Mouse (Mus musculus) C2C12 (cell line): ENCODE measurements at regions not wholly inside any gene's neighbourhood (a gene's known extent, or its start where the extent isn't known, plus 50 kb on each side); places are given as distances from the start of the nearest gene placed in this dataset.

ENCODE experiments used
- H3K27me3 ChIP-seq: one replicate; pipeline ENCODE4 v1.6.1; 2011; ENCODE audit not compliant: control insufficient read depth, insufficient read depth, insufficient read length
- H3K36me3 ChIP-seq: one replicate; pipeline ENCODE4 v1.6.1; 2011; ENCODE audit not compliant: control insufficient read depth, insufficient read depth
- H3K4me3 ChIP-seq: one replicate; pipeline ENCODE4 v1.5.1; 2011; ENCODE audit warnings: mild to moderate bottlenecking, control low read depth; ENCODE audit not compliant: poor library complexity, insufficient read depth, severe bottlenecking
- H3K79me2 ChIP-seq: one replicate; pipeline ENCODE4 v1.6.1; 2011; ENCODE audit not compliant: control insufficient read depth, insufficient read depth
- H3K79me3 ChIP-seq: one replicate; pipeline ENCODE4 v1.6.1; 2011; ENCODE audit warnings: low read depth, control low read depth
- H3ac ChIP-seq: one replicate; pipeline ENCODE3; 2011; ENCODE audit warnings: low read depth; ENCODE audit not compliant: control insufficient read depth, insufficient read length
- CEBPB ChIP-seq: IDR thresholded peaks from one replicate; pipeline ENCODE4 v1.6.1; 2011; ENCODE audit warnings: low read depth, mild to moderate bottlenecking, control low read depth, moderate library complexity
- CTCF ChIP-seq: IDR thresholded peaks from one replicate; pipeline ENCODE4 v1.5.1; 2011; ENCODE audit not compliant: control insufficient read depth, insufficient read depth, insufficient read length
- FOSL1 ChIP-seq: IDR thresholded peaks from one replicate; pipeline ENCODE4 v1.8.0; 2011; ENCODE audit warnings: mild to moderate bottlenecking, low read length; ENCODE audit not compliant: poor library complexity, insufficient read depth, severe bottlenecking
- MAX ChIP-seq: IDR thresholded peaks from one replicate; pipeline ENCODE4 v1.6.1; 2011; ENCODE audit warnings: mild to moderate bottlenecking, control low read depth
- MYOD1 ChIP-seq: IDR thresholded peaks from one replicate; pipeline ENCODE4 v1.6.1; 2011; ENCODE audit warnings: low read depth; ENCODE audit not compliant: control insufficient read depth, insufficient read length
- MYOG ChIP-seq: IDR thresholded peaks from one replicate; pipeline ENCODE4 v1.6.1; 2011; ENCODE audit not compliant: control insufficient read depth, insufficient read length; ENCODE audit errors: extremely low read depth
- USF1 ChIP-seq: IDR thresholded peaks from one replicate; pipeline ENCODE4 v1.6.1; 2011; ENCODE audit warnings: low read depth, mild to moderate bottlenecking, control low read depth, moderate library complexity

- TF ChIP-seq CEBPB (no peak), FOSL1 (no peak), CTCF (no peak), USF1 (no peak), MYOD1 (no peak), MAX (no peak), MYOG (no peak)
- no peaks in the 10 kb centered on the region for H3K27me3 ChIP-seq
These were observed 293.9 kb downstream of the Ptprc start for GRCm38 (mm10) chr1:137881656-137882055.

GRCm38 (mm10) chr1:137874361-137874760 lies 301.1 kb downstream of the Ptprc start:
- Histone ChIP-seq H3K4me3 (no peak overlapping the region), H3K79me3 (no peaks in the 10 kb centered on the region), H3K79me2 (no peaks in the 10 kb centered on the region), H3ac (no peak overlapping the region), H3K27me3 (no peaks in the 10 kb centered on the region), H3K36me3 (no peaks in the 10 kb centered on the region)
- TF ChIP-seq MAX = no peak
- TF ChIP-seq FOSL1 = no peak
- no peak for TF ChIP-seq CEBPB
- no peak for TF ChIP-seq MYOG
- no peak for TF ChIP-seq MYOD1
- no peak for TF ChIP-seq CTCF
- no peak for TF ChIP-seq USF1

More at GRCm38 (mm10) chr1:137881656-137882055, 293.9 kb downstream of the Ptprc start:
- Histone ChIP-seq H3K4me3 (no peak overlapping the region), H3K36me3 (no peaks in the 10 kb centered on the region), H3K79me2 (no peaks in the 10 kb centered on the region), H3K79me3 (no peaks in the 10 kb centered on the region), H3ac (no peak overlapping the region)

GRCm38 (mm10) chr1:137873628-137874027 lies 301.9 kb downstream of the Ptprc start:
- no peak overlapping the region for H3K4me3 ChIP-seq

GRCm38 (mm10) chr1:137865030-137865429 lies 310.5 kb downstream of the Ptprc start:
- no peaks in the 10 kb centered on the region for H3K36me3 ChIP-seq
- H3K79me2 ChIP-seq = no peaks in the 10 kb centered on the region
- TF ChIP-seq MYOG (no peak), CEBPB (no peak)
- no peaks in the 10 kb centered on the region for H3K79me3 ChIP-seq
- no peak overlapping the region for H3K4me3 ChIP-seq
- H3K27me3 ChIP-seq = no peaks in the 10 kb centered on the region
- H3ac ChIP-seq = no peak overlapping the region

More at GRCm38 (mm10) chr1:137873628-137874027, 301.9 kb downstream of the Ptprc start:
- Histone ChIP-seq H3K36me3 (no peaks in the 10 kb centered on the region), H3K27me3 (no peaks in the 10 kb centered on the region), H3K79me2 (no peaks in the 10 kb centered on the region), H3ac (no peak overlapping the region), H3K79me3 (no peaks in the 10 kb centered on the region)
- no peak for TF ChIP-seq CTCF
- TF ChIP-seq FOSL1 = no peak
- TF ChIP-seq MYOD1 = no peak
- TF ChIP-seq MYOG = no peak
- TF ChIP-seq MAX = no peak

- Histone ChIP-seq H3K79me2 (no peaks in the 10 kb centered on the region), H3ac (no peak overlapping the region), H3K36me3 (no peaks in the 10 kb centered on the region), H3K27me3 (no peaks in the 10 kb centered on the region), H3K4me3 (no peak overlapping the region), H3K79me3 (no peaks in the 10 kb centered on the region)
- no peak for TF ChIP-seq MAX
- no peak for TF ChIP-seq CEBPB
- TF ChIP-seq MYOD1 = no peak
- TF ChIP-seq FOSL1 = no peak
- no peak for TF ChIP-seq MYOG
- TF ChIP-seq CTCF = no peak
- TF ChIP-seq USF1 = no peak
These were observed 312.0 kb downstream of the Ptprc start for GRCm38 (mm10) chr1:137863506-137863905.

- no peaks in the 10 kb centered on the region for H3K27me3 ChIP-seq
- no peak overlapping the region for H3ac ChIP-seq
- no peaks in the 10 kb centered on the region for H3K79me2 ChIP-seq
- no peaks in the 10 kb centered on the region for H3K36me3 ChIP-seq
- TF ChIP-seq FOSL1 (no peak), MAX (no peak), CTCF (no peak), MYOG (no peak), USF1 (no peak), CEBPB (no peak)
- no peak overlapping the region for H3K4me3 ChIP-seq
- no peaks in the 10 kb centered on the region for H3K79me3 ChIP-seq
These were observed 323.2 kb downstream of the Ptprc start for GRCm38 (mm10) chr1:137852262-137852661.
